Mouse (Mus musculus) thymus, postnatal 10 days (tissue): ENCODE results near the gene Smpd1.

ENCODE experiments used
- DNase-seq, 2 experiments: peaks; one replicate each; pipeline ENCODE4 v3.0.0; 2021; ENCODE audit warnings: low spot score in 2 of 2

Smpd1 gene

GRCm38 (mm10) chr7:105554212-105554942 is at the start of gene Smpd1:
TSS of gene Smpd1 (plus strand) at chr7:105554360.
- DNase-seq = peak; percentile 82

DNA sequence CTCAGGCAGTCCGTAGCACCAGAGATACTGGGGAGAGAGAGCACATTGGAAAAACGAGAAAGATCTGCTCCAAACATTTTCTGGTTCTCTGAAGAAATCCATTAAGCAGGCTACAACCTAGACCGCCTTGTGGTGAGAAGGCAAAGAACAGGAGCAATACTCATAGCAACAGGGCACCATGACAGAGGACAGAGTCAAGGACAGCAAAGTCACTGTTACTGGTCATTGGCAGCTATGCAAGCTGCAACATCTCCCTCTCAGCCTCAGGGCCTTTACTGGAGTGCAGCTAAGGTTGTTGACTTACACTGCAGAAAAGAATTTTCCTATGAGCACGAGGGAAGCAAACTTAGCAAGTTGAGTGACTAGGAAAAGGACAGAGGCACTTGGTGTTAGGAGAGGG is 46.9 kb upstream of the Smpd1 start:
- no peak for DNase-seq

DNA sequence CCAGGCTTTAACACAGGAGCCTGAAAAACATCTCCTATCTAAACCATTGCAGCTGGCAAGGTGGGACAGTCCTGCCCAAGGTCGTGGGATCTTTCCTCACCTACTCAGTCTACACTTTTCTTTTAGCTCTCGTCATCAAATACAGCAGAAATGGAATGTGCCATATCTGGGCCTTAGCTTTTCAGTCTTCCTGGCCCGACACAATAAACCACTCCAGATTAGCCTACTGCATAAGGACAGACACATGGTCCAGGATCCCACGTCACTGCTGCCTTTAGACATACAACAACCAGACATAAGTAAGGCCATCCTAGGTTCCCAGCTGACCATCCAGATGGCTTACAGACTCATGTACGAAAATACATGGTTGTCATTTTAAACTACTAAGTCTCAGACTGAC is 44.0 kb upstream of the Smpd1 start:
- no peak for DNase-seq

- DNase-seq = no peak
These were observed 40.3 kb upstream of the Smpd1 start for GRCm38 (mm10) chr7:105513845-105514291.

DNA sequence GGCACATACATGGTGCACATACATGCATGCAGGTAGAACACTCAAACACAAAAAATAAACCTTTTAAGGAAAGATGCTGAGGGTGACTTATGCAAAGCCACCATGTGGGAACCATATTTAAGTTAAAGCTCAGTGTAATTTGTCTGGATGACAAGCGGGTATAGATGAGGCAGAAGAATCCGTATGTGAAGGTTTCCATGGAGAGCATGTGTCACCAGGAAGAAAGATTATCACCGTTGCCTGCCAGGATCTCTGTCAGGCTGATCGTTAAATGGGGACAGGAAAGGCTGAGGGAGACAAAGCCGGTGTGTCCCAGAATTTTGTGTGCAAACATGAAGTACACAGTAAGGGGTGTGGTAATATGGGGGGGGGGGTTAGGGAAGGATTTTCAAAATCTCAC is 39.6 kb upstream of the Smpd1 start:
- no peak for DNase-seq

DNA sequence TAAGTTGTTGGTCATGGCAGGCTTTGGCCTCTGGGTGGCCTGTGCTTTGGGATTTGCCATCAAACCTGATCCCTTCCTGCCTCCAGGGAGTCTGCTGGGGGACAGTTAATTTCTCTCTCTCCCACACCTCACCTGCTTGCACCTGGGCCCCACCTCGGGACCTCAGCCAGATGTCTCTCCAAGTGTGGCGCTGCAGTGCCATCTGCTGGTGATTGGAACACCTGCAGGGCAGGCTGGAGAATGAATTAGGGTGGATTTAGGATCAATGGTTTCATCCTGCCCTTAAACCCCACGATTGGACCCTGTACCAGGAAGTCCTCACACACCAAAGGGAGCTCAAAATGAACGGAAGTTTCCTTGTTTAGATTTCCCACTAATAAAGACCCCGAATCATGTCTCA is 39.0 kb upstream of the Smpd1 start:
- peak; percentile 11 to 57 for DNase-seq

- no peak for DNase-seq
These were observed 37.3 kb upstream of the Smpd1 start for GRCm38 (mm10) chr7:105516669-105517360.

- no peak for DNase-seq
These were observed 34.8 kb upstream of the Smpd1 start for GRCm38 (mm10) chr7:105519336-105519735.

DNA sequence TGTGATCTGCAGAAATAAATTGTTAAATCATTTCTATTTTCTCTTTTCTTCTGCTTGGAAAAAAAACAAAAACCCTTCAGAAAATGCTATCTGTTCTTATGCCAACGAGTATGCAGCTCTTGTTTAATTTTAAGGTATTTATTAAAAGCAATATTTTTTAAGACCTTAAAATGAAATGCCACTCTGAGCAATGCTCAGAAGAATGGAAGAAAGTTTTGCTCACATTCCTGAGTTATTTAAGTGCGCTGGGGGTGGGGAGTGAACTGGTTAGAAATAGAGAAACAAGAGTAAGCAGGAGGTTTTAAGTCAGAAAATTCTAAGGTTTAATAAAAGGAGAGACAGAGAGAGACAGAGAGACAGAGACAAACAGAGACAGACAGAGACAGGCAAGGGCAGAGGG is 34.4 kb upstream of the Smpd1 start:
- DNase-seq = no peak

GRCm38 (mm10) chr7:105520201-105520600 is 34.0 kb upstream of the Smpd1 start:
- DNase-seq = no peak

DNA sequence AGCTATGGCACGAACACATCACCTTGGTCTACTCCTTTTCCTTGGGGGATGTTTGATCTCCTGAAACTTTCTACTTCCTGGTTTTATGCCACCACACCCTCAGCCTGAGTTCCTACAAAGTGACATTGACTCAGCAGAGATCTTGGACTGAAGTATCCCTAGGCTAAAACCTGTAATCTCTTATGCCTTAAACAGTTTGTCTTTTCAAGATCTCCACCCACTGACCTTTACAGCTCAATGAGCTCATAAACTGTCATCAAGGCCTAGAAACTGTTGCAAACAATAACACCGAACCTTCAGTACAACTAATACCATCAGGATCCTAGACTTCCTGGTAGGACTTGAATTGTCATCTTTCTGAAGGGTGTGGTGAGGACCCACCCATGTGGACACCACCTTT is 29.9 kb upstream of the Smpd1 start:
- DNase-seq = no peak

DNA sequence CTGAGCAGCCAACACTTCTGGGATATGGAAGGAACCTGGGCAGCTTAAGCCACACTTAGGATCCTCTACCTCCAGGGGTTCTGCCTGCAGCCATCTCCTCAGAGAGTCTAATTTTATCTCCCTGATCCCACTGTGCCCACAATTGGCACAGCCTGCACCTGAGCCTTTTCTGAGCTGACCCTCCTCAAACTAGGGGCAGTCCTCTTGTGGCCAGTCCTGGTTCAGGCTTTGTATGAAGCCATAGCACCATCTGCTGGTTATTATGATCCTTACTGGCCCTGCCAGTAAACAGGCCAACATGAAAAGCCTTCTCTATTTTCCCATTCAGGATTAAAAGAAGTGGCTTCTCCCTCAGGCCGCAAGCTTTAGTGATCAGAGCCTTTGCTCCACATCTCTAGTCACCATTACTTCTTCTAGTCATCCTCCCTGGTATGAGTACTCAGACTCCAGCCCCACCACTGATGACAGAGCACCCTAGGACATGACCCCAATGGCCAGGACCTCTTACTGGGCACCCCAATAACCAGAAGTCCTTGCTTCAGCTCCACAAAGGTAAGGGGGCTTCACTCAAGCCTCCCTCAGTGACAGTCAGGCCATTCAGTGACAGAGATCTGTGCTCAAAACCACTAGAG is 26.7 kb upstream of the Smpd1 start:
- no peak for DNase-seq

GRCm38 (mm10) chr7:105528094-105528493 is 26.1 kb upstream of the Smpd1 start:
- DNase-seq = no peak

- no peak for DNase-seq
These were observed 20.0 kb upstream of the Smpd1 start for GRCm38 (mm10) chr7:105534162-105534561.

GRCm38 (mm10) chr7:105545986-105546385 is 8.2 kb upstream of the Smpd1 start:
- DNase-seq = no peak

GRCm38 (mm10) chr7:105547970-105548369 is 6.2 kb upstream of the Smpd1 start:
- DNase-seq = no peak

DNA sequence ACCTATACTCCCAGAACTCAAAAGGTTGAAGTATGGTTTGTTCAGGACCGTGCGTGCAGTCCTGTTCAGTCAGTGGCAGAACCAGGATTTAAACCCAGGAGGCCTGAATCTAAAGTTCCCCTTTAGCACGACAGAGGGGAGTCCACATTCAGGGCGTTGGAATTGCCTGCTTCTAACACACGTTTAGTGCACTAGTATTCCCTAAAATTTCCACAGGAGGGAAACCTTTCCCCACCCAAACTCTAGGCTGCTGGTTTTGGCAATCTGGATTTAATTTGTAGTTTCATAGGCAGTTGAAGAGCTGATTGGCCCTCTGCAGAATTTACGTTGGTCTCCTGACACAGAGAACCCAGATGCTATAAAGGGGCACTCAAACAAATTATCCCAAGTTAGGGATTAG is 5.1 kb upstream of the Smpd1 start:
- no peak for DNase-seq

GRCm38 (mm10) chr7:105553456-105554211 is 526 bp upstream of the Smpd1 start:
- DNase-seq = no peak

DNA sequence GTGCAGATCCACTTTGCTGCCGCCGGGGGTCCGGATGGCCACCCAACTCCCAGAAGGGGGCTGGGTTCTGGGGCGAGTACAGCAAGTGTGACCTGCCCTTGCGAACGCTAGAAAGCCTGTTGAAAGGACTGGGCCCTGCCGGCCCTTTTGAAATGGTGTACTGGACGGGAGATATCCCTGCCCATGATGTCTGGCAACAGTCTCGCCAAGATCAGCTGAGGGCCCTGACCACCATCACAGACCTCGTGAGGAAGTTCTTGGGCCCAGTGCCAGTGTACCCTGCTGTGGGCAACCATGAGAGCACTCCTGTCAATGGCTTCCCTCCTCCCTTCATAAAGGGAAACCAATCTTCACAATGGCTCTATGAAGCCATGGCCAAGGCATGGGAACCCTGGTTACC is 1.4 kb downstream of the Smpd1 start:
- DNase-seq = no peak

DNA sequence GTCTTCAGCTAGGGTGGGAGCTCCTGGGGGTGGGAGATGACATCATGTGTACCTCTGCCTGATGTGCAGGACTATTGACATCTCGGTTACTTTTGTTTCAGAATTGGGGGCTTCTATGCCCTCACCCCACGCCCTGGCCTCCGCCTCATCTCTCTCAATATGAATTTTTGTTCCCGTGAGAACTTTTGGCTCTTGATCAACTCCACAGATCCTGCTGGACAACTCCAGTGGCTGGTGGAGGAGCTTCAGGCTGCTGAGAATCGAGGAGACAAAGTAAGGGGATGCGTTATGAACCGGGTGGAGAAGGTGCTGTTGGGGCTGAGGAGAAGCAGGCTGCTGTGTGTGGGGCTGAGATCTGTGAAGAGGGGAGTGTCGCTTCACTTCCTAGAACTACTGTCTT is 2.2 kb downstream of the Smpd1 start:
- DNase-seq = no peak

- no peak for DNase-seq
These were observed 3.5 kb downstream of the Smpd1 start for GRCm38 (mm10) chr7:105557671-105558070.

GRCm38 (mm10) chr7:105559016-105559415 is 4.9 kb downstream of the Smpd1 start:
- DNase-seq = no peak
